Mouse (Mus musculus) urinary bladder, postnatal 25 days (tissue): ENCODE results near the gene Gm26602.
"Not testable (repeated sequence)": the region's sequence is repeated elsewhere in the genome, so short reads cannot be mapped to it uniquely, and the experiment has no call there.

Experiments
- DNase-seq: peaks from one replicate; pipeline ENCODE4 v3.0.0; 2022; ENCODE audit warnings: low spot score

The Gm26602 gene

DNA sequence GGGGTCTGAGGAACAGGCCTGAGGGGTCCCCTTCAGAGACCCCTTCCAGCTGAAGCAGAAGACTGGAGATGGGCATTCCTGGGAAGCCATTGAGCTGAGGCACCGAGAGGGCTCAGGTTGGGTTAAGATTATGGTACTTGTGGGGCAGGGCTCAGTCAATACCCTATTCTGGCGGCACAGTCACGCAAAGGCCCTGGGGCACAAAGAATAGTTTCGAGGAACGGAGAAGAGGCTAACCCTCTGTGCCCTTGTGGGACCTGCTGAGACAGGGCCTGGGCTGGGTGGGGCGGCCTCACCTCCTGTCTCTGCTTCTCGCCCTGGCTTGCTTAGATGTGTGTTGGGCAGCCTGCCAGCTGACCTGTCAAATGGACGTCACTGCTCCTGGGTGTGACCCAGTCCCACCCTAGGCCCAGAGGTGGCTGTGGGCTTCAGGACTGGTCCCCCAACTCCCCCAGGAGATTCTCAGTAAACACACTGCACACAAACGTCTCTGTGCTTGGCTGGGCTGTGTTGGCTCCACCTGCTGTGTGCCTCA is 22.6 kb downstream of the Gm26602 start:
- no peak for DNase-seq

DNA sequence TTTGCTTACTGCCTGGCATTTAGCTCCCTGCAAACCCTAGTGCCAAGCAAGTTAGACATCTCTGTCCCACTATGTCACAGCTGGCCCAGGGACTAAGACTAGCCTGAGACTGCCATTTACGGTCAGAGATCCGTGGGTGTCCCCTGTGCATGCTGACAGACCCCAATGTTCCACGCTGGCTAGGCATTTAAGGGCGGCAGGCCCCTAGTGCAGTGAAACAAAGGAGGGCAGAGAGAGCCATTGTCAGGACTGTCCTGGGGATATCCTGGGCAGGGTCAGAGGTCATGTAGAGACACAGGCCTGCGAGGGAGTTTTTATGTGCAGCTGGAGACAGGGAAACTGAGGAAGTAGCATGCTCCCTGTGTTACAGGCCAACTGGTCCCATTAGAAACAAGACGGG is 23.2 kb downstream of the Gm26602 start:
- DNase-seq, result no peak

DNA sequence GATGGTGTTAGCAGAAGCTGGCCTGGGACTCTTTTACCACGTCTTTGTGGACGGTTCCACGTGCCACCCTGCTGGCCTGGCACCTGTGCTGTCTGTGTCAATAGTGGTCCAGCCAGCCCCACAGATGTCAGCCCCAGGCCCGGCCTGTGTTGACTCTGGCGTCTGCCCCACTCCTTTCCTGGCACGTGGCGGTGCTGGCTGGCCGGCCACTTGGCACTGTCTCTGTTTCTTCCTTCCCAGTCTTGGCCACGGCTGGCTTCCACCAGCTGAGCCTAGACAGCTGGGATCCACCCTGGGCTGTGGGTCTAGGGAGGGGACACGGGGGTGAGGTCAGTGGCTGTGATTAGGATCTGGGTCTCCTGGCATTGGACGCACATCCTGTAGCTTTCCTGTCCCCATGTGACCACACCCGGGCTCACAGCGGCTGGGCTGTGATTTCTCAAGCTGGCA is 23.6 kb downstream of the Gm26602 start:
- DNase-seq, result peak; percentile 63

DNA sequence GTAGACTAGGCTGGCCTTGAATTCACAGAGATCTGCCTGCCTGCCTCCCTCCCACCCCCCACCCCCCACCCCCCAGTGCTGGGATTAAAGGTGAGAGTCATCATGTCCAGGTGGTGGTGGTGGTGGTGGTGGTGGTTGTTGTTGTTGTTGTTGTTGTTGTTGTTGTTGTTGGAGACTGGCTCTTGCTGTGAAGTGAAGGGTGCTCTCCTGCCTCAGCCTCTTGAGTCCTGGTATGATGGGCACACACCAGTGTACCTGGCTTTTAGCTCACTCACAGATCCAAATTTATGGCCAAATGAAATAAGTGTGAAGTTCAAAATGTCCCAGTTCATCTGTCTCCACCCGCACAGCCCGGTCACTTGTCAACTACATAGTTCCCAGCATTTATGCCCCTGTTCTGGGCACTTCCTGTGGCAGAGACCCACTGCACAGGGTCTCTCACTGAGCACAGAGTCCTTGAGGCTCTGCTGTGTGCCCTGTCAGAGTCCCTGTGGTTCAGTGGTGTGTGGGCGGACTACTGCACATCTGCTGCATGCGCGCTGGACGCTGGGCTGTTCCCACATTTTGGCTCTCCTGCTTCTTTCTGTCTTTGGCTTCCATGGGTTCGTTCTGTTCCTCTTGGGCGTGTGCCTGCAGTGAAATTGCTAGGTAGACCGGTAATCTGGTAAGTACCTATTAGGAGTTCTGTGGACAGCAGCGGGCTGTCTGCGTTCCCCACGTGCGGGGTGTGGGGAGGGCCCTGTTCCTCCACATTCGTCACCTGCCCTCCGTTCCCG is 24.3 kb downstream of the Gm26602 start:
- no peak for DNase-seq

DNA sequence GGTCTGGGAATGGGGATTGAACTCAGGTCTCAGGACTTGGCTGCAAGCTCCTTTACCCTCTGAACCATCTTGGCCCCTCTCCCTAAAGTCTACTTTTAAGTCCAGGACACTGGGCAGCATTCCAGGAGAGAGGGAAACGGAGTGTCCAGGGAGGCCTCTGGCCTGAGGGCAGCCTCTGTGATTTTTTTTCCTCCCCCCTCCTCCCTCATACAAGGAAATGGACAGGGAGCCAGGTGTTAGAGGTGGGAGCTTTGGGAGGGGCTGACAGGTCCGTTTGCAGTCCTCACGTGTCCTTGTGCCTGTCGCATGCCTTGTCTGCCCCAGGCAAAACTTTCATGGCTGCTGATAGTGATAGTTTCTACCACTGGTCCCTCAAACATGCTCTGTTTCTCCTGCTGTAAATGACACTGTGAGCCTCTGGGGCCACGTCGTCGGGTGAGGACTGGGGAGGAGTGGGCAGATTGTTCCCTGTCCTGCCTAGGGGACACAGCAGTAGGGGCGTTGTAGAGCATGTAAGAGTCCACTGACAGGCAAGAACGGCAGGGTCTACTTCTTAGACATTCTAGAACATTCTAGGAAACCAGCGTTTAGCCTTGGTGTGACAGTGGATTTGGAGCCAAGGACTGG is 25.7 kb downstream of the Gm26602 start:
- no peak for DNase-seq

DNA sequence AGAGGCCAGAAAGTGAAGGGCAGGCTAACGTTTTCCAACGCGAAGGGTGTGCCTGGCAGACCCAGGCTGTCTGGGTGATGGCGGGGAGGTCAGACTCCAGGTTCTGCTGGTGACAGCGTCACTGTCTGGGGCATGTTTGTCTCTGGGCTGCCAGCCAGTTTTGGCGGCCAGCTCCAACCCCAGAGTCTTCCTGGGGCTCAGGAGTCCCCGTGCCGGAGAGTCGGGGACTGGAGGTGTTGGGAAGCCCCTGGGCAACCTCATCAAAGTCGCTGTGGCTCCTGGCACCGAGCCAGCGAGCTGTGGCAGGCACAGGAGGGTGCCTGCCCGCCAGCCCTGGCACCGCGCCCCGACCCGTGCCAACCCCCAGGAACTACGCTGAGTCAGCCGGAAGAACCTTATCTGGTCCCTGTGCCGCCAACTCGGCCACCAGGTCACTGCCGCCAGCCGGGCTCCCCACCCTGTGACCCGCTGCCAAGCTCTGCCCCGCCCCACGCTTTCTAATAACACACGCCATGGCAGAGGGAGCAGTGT is 26.3 kb downstream of the Gm26602 start:
- peak; percentile 81 for DNase-seq

DNA sequence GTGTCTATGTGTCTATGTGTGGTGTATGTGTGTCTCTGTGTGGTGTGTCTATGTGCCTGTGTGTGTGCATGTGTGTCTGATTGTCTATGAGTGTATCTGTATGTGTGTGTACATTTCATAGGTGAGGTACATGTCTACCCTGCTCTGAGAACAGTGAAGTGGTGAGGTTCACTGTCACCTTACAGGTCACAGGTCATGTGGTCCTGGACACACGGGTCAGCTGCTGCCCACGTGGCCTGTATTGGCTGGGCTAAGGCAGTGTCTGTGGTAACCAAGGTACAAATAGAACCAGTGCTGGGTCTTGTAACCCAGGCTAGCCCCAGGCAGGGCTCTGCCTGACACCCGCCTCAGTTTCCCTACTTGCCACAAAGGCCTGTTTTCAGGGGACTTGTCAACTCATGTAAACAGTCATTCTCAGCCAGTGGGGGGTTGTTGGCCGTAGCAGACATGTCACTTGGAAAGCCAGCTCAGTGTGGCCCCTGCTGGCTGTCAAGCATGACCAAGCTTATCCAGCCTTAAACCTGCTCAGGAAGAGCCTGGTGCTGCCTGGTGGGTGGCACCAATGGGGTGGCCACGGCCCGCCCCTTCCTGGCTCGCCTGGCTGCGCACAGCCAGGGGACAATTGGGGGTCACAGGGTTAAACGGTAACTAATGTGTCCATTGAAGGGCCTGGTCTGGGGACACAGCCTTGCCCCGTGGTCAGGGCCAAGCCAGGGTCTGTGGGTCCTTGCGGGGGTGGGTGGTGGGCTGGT is 27.3 kb downstream of the Gm26602 start:
- no peak for DNase-seq

DNA sequence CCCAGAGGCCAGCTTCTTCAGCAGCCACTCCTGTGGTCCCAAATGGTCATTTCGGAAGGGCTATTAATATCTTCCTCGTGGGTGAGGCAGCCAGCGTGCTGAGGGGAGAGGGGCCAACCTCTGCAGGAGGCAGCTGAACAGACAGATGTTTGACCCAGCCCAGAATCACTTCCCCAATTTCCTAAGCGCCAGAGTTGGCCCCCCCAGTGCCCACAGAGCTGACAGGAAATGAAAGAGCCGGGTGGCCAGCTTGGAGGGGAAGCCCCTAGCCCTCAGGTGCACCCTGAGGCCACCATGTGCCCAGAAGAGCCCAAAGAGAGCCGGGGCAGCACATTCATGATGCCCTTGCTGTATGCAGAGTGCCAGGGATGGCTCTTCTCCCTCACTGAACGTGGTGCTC is 30.1 kb downstream of the Gm26602 start:
- DNase-seq, result no peak

DNA sequence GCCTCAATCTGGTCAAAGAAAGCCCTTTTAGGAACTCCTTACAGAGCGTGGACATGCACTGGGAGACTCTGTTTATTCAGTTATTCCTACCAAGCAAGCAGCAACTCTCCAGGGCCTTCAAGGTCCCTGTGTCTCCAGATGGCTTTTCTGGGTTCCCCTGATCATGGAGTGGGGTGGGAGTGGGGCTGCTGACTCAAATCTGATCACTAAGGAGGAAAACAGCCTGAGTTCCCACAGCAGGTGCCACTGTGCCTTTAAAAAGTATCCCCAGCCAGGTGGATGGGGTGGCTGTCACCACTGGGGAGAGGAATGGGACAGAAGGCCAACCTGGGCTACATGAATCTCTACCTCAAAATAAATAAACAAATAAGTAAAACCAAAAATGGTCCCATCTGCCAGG is 32.3 kb downstream of the Gm26602 start:
- no peak for DNase-seq

DNA sequence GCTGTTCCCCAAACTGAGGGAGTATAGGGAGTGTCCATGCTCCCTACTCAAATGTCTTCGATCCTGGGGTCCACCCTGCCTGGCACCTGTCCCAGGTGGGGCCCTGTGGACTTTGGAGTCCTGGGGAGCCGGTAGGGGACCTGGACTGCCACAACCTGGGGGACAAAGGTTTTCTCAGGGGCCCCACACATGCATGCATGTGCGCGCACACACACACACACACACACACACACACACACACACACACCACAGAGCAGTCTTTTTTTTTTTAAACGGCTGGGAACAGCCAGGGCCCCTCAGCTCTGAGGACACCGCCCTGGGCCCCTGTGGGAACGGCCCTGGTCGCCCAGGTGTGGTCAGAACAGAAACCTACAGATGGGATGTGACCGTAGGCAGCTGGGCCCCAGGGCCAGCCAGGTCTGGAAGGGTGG is 32.8 kb downstream of the Gm26602 start:
- DNase-seq, result no peak

DNA sequence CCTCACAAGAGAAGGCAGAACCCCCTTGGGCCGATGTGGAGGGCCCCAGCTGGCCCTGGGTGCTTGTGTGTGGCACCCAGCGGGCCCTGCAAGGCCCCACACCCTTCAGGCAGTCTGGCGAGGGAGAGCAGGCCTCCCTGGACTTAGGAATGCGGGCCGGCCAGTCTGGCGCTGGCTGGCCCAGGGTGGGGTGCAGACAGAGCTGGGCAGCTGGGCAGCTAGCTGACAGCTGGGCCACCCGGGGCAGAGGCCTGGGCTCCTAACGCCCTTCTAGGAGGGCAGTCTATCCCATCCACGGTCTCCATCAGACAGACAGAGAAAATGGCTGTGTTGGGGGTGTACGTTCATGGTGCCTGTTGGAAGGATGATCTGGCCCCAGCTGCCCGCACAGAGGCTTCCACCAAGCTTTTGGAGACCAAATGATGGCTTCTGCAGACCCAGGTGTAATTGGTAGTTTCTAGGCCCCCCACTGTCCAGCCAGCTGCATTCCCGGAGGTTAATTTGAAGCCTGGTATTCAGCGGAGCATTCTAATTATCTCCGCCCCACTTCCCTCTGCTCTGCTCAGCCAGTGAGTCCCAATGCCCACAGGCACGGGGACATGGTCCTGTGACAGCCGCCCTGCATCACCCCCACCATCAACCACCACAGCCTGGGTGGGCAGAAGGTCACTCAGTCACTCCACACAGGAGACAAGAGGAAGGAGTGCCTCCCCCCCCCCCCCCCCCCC is 35.0 kb downstream of the Gm26602 start:
- DNase-seq, result peak; percentile 39

DNA sequence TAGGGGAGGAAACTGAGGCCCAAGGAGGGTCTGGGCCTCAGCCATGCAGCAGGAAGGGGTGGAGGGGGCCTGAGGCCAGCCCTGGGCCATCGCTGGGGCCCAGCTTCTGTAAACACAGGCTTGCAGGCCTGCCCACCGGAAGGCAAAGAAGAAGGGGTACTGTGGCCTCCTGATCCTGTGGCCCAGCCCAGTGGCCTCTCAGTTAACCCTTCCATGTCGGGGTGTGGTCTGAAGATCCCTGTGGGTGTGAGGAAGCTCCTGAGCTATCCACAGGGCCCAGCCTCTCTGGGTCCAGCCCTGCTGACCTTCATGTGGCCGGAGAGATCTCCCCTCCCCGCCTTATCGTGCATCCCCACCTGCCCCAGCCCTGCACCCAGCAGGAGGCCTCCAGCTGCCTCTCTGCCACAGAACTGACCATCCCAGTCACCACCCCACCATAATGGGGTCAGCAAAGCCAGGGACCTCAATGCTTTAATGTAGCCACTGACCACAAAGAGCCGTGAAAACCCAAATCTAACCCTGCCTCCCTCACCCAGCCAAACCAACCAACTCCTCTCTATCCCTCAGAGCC is 36.2 kb downstream of the Gm26602 start:
- no peak for DNase-seq

DNA sequence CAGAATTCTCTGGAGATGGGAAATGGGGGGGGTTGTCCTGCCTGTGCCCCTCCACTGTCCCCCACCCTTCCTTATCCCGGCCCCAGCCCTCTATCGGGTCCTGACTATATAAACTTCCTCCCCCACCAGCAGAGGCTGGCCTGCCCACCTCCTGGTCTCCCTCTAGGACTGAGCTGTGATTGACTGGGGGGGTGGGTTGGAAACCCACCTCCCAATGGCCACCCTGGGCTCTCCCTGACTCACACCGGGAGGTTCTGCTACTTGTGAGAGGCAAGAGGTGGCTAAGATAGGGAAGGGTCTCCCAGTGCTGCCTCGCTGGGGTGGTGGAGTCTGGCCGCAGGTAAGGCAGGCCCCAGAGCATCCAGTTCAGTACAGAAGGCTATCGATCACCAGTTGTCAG is 36.8 kb downstream of the Gm26602 start:
- DNase-seq, result no peak

DNA sequence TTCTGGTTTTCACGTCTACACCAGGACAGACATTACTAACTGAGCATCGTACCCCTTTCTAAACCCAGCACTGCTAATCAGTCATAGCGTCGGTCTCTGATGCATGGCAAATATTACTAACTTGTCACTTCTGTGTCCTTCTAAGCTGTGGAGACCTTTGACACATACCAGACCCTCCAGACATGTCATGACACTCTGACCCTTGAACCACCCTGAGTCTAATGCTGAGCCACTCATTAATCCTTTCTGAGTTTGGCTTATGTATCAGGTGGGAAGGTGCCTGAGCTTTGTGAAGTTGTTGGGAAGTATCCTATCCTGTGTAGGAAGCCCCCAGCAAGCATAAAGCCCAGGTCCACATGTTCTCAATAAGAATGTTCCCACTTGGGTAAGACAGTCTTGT is 39.2 kb downstream of the Gm26602 start:
- no peak for DNase-seq

DNA sequence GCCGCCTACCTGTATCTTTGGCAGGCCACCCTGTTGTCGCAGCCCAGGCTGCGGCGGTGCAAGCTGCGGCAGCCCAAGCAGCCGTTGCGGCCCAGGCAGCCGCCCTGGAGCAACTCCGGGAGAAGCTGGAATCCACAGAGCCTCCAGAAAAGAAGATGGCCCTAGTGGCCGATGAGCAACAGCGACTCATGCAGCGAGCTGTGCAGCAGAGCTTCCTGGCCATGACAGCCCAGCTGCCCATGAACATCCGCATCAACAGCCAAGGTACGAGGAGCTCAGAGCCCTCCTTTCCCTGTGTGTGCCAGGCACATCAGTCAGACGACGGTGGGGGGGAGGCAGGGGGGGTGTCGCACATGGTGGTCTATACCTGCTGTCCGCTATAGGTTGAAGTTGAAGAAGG is 40.0 kb downstream of the Gm26602 start:
- no peak for DNase-seq

DNA sequence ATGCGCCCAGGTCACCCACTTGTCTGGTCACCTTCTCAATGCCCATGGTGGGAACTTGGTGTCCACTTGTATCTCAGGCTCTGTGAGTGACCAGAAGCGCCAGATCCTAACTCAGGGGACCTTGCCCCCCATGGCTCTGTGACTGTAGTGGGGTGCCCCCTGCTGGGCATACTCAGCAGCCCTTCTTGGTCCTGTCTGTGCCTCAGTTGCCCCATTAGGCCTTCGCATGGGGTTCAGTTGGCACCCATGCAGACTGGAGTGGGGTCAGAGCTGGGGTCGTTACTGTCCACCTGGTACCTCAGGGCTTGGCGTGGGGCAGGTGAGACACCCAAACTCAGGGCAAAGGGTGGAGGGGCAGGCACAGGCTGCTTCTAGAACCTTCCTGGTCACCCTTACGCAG is 43.3 kb downstream of the Gm26602 start:
- no peak for DNase-seq

DNA sequence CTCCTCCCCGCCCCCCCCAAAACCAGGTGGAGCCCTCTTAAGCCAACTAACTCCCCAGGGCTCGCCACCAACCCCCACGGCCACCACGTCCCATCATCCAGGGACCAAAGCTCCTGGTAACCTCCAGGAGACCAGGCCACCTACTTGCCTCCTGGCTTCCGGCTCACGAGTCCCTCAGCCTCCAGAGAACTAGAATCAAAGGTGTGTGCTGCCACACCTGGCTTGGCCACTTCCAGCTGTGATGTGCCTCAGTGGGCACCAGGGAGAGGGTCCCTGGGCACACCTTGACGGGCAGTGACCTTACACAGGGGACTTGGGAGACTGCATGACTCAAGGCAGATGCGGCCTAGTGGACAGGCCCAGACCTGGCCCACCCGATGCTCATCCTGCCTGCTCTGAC is 45.0 kb downstream of the Gm26602 start:
- DNase-seq, result no peak

DNA sequence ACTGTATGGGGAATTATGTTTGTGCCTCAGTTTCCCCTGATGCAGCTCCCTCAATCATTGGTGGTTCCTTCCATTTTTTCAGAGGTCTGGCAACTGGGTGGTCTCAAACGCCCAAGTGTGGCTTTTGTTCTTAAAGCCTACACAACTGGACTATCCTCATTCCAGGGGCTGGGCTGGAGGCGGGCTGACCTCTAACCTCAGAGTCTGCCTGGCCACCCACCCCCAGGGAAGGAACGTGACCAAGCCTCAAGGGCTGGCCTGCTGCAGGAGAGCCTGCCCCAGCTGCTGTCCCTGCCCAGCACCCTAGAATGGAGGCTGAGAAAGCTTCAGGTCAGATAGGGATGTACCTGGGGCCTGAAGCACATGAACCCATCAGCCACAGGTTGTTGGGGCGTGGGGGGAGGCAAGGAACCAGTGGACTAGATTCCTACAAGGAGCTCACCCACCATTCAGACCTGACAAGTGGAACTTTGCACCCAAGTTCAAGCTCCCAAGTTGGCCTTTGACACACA is 46.0 kb downstream of the Gm26602 start:
- no peak for DNase-seq

DNA sequence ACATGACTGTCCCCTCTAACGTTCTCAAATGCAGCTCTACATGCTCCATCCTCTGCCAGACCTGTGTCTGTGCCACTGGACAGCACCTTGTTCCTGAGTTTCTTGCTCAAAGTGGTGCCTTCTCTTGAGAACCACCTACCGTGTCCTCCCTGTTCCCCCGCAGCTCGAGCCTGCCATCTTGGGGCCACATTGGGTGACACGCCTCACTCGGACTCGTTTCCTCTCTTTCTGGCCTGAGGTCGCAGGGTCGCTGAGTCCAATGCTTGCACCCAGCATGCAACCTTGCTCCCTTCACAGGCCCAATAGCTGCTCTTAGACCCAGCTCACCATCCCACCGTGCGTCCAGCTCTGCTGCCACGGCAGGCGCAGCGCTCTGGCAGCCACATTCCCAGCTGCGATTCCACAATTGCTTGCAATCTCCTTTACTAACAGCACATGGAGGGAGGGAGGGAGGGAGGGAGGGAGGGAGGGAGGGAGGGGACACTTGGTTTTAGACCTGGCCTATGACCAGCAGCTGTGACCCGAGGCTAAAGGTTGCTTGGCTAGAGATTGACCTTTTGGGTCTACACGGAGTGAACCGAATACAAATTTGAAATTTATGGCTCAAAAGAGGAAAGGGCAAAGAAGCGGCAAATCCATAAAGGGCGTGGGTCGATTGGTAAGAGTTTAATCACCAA is 47.6 kb downstream of the Gm26602 start:
- DNase-seq, result peak; percentile 73

DNA sequence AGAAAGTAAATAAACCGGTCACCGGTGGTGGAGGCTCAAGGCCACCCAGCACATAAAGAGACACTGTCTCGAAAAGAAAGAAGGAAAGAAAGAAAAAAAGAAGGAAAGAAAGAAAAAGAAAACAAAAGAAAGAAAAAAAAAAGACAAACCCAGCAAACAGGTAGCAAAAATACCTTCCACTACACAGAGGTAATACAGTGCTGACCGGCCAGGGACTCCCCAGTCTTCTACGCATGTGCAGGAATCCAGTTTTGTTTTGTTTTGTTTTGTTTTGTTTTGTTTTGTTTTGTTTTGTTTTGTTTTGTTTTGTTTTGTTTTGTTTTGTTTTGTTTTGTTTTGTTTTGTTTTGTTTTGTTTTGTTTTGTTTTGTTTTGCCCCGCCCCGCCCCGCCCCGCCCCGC is 48.8 kb downstream of the Gm26602 start:
- DNase-seq, result not testable (repeated sequence)
